Mouse (Mus musculus) frontal cortex, postnatal 14 days (tissue): ENCODE measurements at regions not wholly inside any gene's neighbourhood (a gene's known extent, or its start where the extent isn't known, plus 50 kb on each side); places are given as distances from the start of the nearest gene placed in this dataset.

Experiments used
- DNase-seq, 2 experiments: peaks; one replicate each; pipeline ENCODE4 v3.0.0; 2022; ENCODE audit warnings: low spot score in 2 of 2

DNA sequence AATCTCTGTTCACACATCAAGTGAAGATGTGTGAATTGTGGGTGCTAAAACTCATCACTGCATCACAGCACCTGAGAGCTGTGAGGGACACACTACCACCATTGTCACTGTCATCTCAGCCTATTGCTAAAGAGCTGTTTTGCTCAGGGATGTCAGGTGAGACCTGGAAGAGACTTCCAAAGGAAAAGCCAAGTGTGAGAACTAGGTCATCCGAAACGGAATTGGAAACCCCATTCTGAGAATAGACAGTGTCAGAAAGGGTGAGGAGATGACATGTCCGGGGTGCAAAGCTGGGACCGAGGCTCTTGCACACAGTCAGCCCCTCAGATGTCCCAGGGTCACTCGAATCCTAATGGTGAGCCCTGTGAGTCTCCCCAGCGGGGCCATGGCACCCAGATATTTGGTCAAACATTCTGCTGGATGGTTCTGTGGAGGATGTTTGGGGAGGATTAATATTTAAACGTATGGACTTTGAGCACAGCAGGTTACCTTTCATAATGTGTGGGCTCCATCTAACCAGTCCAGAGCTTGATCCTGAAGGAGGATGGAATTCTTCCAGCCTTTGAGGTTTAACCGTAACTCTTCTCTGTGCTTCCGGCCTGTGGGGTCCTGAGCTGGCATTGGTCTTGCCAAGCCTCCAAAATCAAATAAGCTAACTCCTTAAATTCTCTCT, 150.3 kb downstream of the Rpl14 start:
- DNase-seq = no peak

DNA sequence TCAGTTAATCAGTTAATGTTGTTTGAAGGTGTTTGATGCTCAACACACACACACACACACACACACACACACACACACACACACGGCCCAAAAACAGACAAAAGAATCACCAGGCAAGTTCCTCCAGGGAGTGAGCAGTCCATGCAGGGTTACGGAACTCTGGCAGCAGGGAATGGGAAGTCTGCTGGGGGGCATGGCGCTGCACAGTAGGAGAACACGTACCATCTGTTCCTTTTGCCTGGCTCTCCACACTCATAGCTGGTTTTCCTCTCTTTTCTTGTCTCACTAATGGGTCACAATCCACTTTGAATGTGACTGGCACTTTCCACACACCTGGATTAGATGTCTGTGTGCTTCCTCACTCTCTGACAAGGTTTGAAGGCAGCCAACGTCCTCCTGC, 151.8 kb downstream of the Rpl14 start:
- no peak for DNase-seq

DNA sequence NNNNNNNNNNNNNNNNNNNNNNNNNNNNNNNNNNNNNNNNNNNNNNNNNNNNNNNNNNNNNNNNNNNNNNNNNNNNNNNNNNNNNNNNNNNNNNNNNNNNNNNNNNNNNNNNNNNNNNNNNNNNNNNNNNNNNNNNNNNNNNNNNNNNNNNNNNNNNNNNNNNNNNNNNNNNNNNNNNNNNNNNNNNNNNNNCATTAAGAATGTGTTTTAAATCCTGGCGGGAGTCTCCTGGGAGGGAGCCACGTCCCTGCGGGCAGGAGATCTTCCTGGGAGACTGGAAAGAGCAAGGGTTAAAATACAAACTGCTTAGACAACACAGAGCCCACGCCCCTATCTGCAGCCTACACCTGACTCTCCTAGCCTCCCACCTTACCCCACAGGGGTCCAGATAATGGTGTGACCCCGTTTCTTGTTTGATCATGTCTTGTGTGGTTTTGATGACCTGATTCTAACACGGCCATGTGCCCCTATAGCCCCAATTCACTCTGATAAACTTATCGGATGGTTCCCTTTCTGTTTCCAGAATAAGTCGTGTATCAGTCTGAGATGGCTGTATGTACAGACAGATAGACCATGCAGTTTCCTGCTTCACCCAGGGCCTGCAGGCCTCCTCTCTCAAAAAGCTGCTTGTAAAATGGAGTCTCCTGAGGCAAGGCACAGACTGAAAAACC, 160.8 kb downstream of the Rpl14 start:
- DNase-seq = no peak

DNA sequence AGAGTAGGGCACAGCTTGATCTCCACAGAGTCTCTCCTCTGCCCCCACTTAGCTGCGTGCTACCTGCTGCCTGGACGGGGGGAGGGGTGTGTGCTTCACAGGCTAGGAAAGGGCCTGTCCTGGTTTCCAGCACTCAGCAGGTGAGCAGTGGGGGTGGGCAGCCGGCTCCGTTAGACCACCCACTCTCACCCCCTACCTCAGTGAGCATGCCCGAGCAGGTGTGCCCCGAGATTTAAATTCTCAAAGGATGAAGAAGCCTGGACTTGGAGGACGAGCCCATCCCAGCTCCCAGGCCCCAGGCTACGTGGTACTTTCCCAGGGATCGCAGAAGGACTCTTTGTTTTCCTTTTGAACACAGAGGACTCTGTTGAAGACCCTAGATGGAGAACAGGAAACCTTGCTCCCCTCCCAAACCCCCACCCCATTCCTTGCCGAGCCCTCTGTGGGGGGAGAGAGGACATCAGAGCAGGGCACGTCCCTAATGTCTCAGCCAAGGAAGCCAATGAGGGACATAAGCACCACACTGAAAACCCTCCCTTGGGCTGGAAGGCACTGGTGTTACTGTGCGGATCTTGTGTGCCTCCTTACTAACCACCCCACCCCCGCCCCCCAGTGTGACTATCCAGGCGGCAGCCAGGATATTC, 161.5 kb downstream of the Rpl14 start:
- DNase-seq = no peak

DNA sequence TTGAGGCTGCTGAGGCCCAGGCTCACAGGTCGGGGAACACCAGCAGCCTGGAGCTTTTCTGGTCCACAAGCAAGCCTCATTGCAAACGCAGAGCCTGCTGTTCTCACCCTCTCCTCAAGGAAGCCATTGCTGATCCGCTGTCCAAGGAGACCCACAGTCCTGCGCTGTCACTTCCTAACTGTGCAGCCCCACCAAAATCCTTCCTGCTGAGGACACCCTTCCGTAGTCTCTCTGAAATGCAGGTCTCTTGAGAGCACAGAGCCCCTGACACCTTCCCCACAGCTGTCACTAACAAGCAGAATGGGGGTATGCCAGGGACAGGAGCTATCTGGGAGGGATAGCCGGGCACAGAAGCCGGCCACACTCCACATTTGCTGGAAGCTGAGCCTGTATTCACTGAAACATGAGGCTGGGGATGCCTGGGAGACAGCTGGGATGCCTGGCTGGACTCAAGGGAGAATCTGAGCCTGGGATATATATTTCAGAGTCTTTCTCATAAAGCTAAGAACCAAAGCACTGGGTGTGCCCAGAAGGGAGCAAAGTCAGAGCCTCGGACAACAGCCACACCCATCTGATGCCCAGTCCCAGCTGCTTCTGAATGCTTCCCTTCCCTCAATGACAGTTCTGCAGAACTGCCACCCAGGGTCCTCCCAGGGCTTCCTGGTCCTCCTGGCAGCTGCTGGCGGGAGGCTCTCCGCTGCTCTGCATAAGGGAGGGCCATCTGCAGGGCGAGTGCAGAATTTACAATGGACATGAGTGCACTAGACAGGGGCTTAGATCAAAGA, 162.6 kb downstream of the Rpl14 start:
- peak in 1 of 2 experiments; percentile 14 for DNase-seq

DNA sequence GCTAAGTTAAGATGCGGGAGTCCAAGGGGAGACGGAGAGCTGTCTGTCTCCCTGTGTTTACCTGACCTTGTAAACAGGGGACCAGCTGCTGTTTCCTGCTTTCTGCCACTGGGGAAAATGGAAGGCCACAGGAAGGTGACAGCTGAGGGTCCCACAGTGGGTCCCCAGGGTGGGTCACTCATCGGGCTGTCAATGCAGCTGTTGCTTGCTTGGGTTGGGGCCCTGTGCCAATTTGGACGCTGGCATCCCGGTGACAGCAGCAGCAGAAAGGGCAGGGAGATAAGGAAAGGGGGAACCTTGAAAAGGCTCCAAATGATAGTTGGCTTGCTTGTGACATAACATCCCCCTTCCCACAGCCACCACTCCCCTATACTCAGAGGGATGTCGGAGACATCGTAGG, 164.0 kb downstream of the Rpl14 start:
- DNase-seq = no peak

DNA sequence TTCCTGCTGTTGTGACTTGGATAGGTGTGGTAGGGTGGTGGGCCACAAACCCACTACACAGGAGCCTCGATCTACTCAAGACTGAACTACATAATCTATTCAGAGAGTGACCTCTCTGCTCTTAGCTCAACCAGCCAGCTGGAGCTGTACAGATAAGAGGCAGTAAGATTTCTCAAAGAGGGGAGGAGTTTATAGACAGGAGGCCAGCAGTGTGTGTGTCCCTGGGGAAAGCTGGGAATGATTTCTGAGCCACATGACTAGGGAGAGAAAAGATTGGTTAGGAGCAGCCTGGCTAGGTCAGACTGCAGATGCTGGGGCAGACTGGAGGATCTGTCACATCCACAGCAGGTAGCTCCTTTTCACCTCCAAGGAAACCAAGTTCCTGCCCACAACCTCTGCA, 166.7 kb downstream of the Rpl14 start:
- no peak for DNase-seq

DNA sequence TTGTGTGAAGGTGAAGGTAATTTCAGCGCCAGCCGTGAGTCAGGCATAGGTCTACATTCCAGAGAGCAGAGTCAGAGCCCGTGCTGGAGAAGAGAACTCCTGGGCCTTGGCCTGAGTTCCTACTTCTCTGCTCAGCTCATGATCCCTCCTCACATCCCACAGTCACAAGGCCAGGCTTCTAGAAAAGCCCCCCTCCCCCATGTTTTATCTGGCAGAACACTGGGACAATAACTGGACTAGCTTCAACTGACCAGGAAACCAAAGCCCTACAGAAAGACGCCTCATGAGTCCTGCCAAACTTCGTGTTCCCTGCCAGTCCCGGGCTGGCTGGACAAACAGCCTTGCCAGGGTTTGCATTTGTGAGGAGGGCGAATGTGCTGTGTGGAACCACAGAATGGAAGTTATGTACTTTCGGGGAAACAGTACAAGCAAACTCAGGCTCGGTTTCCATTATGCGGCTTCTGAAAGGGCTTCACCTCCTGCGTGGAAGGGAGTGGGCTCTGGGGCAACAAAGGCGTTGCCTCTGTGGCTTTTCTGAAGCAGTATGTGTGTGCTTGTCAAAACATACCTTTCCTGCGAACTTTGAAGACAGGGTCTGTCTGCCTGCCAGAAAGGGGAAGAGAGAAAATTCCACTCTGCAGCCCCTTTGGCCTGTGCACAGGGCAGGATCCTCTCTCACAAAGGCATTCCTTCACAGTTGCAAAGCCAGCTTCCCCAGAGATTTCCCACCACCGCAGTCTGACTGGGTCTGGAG, 168.1 kb downstream of the Rpl14 start:
- DNase-seq = no peak

DNA sequence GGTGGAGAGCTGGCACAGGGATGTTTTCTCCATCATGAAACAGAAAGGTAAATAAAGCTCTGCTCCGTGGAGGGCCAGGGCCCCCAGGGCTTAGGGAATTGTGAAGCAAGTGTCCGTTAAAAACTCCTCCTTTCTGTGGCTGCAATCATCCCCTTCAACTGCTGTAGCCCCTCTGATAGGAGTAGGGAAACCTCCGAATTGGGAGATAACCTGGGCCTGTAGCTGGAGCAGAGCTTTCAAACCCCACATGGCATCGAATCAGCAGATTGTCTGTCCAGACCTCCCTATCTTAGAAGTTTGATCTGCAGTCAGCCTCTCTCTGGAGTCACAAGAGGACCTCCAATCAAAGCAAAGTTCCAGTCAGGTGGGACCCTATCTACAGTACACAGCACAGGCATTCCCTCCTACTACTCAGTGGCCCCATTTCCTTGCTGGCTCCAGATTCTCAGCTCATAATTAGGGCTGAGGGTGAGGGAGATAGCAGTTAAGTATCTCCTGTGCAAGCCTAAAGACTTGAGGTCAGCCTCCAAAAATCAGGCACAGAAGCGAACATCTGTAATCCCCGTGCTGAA, 168.8 kb downstream of the Rpl14 start:
- no peak for DNase-seq

DNA sequence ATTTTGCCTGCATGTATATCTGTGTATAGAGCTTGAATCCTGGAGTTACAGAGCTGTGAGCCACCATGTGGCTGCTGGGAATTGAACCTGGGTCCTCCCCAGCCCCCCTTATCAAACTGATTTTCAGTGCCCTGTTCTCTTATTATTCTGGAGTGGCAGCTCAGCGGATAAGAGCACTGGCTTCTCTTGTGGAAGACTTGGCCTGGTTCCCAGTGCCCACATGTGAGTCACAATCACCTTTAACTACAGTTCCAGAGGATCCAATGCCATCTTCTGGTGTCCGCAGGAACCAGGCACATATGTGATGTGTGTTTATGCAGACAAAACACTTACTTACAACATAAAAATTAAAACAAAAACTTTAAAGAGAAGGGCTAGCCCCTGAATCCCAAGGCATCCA, 170.3 kb downstream of the Rpl14 start:
- DNase-seq = no peak

DNA sequence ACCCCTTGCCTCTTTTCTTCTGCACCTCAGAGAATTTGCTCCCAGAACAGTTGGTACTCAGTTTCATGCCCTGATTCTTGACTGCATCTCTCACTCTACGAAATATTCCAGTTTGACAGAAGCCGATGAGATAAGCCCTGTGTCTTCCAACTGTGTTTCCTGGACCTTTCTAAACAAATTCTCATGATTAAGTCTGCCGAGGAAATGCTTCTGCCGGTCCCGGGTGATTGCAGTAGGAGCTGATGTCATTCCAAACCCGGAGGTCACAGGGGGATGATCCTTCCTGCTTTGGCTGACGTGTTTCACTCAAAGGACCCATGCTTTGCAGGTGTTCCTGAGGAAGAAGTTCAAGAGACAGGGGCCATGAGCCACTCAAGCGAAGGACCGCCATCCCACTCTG, 172.2 kb downstream of the Rpl14 start:
- no peak for DNase-seq

DNA sequence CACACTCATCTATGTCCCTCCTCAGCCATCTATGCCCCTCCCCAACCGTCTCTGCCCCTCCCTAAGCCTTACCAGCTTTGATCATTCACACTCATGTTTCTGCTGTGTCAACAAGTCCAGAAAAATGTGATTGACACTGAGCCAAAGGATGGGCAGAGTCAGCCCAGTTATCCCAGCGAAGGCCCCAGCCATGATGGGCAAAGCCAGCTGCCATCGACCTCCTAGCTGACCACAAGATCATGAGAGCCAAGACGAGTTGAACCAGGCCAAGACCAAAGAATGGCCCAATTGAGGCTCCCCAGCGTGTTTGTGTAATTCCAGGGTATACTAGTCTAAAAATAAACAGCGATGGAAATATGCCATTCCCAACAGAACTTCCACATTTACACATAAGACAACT, 174.4 kb downstream of the Rpl14 start:
- no peak for DNase-seq

DNA sequence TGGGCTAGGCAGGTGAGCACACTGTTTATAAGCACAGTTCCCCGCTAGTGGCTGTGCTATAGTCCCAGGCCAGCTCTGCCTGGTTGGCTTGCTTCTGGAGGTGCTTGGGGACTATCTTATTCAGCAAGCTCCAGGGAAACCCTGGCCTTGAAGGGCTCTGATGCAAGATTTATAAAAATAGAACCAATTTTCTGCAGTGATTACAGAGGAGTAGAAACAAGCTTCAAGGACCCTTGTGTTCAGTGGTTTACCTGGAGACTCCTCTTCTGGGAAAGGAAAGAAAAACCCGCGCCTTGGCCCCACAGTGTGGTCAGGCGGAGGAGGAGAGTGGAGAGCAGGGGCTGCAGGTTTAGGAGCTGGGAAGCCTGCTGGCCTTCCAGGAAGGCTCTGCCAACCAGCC, 178.2 kb upstream of the Ctnnb1 start:
- no peak for DNase-seq

DNA sequence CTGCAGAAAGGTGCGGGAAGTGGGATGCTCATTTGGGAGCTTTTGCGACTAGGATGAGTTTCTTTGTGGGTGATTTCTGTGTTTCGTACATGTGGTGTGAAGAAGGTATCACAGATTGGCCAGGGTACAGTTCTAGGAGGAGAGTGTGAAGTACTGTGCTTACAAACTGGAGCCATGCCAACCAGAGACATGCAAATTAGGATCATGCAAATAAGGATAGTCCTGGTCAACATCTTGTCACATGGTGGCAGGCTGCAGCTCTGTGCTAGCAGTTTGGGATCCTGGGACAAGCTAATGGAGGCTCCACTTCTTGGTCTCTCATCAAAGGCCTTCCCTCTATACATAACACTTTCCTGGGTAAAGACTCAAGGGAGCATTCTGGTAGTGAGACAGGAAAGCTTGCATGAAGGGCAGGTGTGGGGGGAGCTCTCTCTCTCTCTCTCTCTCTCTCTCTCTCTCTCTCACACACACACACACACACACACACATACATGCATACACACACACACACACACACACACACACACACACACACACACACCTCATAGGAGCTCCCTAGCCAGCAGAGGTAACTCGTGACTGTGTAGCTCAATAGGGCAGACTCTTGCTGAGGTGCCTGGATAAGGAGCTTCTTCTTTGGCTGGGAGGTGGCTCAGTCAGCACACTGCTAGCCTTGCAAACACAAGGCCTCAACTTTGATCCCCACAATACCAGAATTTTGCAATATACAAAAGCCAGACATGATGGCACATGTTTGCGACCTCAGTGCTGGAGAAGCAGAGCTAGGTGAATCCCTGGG, 177.1 kb upstream of the Ctnnb1 start:
- no peak for DNase-seq

DNA sequence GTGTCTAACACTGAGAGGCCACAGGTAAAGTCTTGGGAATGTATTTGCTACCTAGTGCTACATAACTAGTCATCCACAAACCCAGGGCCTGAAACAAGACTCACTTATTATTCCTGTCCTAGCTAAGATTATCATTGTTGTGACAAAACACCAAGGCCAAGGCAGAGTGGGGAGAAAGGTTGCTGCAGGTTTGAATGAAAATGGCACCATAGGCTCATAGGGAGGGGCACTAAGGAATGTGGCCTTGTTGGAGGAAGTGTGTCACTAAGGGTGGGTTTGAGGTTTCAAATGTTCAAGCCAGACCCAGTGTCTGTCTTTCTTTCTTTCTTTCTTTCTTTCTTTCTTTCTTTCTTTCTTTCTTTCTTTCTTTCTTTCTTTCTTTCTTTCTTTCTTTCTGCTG, 174.9 kb upstream of the Ctnnb1 start:
- no peak for DNase-seq

DNA sequence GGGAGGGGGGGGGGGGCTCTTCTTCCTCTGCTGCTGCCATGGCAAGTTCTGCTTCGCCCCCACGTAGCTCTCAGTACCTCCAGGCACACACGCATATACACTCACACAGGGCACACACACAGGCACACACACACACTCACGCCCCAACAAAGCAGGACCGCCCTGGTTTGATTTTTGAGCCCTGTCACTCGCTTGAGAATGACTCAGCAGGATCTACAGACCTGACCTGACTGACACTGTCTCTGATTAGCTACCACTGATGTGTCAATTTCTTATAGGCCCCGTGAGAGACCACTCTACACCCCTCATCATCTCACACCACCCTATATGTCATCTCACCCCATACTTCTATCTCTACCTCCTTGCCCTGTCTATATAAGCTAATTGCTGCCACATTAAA, 173.5 kb upstream of the Ctnnb1 start:
- DNase-seq = no peak

DNA sequence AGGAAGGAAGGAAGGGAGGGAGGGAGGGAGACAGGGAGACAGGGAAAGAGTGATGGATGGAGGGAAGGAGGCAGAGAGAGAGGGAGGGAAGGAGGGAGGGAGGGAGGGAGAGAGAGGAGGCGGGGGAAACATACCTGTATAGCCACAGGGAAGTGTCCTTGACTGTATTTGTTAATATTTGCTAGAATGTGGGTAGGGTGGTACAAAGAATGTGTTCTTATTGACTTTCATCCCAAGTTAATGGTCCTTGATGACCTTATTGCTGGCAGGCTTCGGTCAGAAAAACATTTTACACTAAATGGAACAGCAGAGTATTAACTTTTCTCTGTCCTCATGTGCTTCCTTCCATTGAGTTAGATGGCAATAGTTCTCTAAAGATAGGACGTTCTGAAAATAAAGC, 171.0 kb upstream of the Ctnnb1 start:
- no peak for DNase-seq

DNA sequence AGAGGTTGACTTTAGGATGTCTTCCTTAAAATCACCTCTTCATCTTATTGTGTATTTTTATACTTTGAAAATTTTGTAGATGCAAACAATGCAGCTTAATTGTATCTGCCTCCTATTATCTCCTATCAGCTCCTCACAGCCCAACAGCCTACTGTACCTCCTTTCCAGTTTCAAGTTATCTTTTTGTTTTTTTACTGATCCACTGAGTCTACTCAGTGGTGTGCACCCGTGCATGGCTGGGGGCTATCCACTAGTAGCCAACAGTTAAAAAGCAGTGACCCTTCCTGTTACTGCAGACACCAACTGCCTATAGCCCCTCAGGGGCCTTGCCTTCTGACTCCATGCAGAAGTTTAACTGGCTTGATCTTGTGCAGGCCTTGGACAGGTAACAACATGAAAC, 170.4 kb upstream of the Ctnnb1 start:
- DNase-seq = no peak

DNA sequence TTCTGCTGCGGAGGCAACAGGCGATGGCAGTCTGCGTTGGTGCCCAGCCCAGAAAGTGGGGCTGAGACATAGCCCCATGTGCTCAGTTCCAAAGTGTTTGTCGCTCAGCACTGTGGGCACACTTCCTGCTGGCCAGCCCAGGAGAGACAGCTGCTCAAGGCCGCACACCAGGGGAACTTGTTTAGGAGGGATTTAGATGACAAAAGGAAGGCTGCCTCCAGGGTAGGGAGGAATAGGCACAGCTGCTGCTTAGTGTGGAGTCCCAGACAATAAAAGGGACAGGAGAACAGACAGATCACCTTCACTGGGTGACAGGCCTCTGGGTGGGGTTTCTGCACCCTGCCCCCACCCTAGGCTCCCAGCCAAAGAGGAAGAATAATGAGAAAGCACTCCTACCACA, 169.2 kb upstream of the Ctnnb1 start:
- peak; percentile 22 to 31 for DNase-seq

DNA sequence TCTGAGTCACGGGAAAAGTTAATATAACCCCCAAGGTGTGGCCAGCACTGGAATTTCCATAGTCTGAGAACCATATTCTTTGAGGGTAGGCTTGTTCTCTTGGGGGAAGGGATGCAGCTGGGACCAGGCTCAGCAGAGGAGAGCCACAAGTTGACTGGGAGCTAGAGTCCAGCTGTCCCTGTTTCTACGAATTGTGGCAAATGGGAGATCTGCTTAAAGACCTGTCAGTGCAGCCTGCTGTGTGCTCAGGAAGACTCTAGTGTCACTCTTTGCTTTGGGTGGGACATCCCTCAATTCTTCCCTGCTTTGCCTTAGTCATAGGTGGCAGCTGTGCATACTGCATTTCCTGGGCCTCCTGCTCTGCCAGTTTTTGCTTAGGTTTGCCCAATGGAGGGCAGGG, 165.2 kb upstream of the Ctnnb1 start:
- no peak for DNase-seq

DNA sequence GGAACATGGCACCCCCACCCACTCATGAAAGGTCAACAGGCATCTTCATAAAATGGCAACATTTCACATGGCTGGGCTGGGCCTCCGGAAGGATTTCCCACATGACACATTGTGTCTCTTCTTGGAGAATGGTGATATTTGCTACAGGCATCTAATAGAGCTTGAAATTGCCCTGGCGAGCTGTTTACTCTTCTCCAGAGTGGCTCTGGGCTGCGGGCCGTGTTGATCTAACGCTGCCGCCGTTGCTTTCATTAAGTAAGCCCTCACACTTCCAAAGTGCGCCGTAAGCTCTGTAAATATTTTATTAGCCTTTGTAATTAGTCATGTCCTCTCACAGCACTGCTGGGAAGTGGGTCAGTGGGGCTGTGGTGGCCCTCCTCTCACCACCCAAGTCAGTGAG, 164.4 kb upstream of the Ctnnb1 start:
- no peak for DNase-seq
